Mouse (Mus musculus) right cerebral cortex, adult 2 months (tissue): ENCODE measurements at regions not wholly inside any gene's neighbourhood (a gene's known extent, or its start where the extent isn't known, plus 50 kb on each side); places are given as distances from the start of the nearest gene placed in this dataset.
A peak's percentile ranks its signal among the peaks of the same experiment; 100 is the strongest.
"Not testable (repeated sequence)": the region's sequence is repeated elsewhere in the genome, so short reads cannot be mapped to it uniquely, and the experiment has no call there.

ENCODE experiments used
- DNase-seq, 2 experiments: peaks; one replicate each; pipeline ENCODE4 v3.0.0; 2021 to 2022; ENCODE audit warnings: low spot score in 2 of 2

DNA sequence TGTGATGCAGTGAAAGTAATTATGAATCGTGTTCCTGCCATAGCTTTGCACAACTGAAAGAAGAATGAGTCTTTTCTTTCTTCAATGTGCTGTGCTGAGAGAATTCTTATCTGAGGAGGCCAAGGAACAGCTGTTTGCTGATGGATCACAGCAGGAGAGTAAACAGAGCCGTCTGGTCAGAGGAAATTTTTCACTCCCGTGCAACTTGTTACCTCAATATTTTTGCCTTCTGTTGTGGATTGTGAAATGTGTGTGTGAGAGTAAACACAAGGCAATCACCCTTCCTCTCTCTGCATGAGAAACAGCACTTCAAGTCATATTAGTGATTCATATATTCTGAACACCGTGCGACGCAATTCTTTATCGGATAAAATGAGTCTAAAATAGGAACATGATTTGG, 171.9 kb downstream of the Epm2a start:
- DNase-seq = no peak

DNA sequence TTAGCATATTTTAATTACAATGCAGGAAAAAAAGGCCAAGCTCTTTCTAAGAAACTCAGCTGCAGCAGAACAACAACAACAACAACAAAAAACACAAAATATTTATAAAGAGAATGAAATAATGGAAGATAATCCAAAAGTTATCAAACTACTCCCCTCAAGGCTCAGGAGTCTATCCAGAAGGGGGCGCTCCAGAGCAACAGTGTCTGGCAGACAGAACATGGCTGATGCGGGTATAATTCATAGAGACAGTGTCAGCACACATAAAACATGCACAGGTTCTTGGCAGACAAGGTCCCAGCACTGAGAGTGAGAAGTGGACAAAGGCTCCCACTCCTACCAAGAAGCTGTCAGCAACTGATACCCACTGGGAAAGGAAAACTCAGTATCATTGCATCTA, 173.9 kb downstream of the Epm2a start:
- no peak for DNase-seq

DNA sequence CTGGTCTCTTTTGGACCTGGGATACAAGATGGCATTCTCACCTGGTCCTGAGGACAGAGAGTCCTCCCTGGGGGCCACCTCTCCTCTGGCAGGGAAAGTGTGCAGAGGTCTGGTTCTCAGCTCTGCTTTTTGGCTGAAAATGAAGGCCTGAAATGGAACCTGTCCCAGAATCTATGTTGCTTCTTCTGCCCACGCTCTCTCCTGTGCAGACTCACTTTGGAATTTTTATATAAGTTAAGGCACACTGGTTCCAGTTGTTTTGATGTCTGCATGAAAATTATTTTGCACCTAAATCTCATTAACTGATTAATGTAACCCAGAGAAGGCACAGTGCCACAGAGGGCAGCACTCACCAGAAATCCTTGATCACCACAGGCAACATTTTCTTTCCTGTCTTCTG, 188.1 kb downstream of the Epm2a start:
- no peak for DNase-seq

DNA sequence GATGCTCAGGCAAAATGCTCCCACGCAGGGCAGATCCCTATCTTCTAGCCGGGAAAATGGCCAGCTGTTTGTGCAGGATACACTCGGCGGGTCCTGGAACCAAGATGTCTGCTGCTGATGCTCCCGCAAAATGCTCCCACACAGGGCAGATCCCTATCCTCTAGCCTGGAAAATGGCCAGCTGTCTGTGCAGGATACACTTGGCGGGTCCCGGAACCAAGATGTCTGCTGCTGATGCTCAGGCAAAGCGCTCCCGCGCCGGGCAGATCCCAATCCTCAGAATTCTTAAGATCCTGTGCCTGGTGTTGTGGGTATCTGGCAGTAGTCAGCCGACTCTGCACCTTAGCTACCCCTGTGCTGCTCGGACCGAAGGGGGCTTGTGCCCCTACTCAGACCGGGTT, 212.2 kb downstream of the Epm2a start:
- DNase-seq = not testable (repeated sequence)

DNA sequence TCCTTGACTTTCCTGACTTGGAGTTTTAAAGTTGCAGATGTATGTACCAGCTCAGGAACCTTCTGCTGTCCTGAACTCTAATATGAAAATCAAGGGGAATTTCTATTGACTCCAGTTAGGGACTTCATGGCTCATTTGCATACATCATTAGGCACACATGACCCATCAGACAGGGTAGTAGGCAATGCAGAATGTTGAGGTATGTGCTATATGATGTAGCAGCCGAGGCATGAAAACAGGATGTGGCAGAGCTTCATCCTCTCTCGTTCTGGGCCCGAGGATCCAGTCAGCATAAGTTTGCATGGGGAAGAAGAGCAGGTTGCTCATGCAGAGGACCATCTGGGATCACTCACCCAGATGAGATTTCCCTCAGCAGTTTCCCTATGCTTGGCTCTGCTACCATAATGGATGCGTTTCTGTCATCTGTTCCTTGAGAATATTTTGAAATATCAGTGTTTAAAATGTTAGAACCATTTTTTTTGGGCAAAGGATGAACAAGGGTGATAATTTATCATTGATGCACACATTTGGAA, 227.4 kb downstream of the Epm2a start:
- no peak for DNase-seq

DNA sequence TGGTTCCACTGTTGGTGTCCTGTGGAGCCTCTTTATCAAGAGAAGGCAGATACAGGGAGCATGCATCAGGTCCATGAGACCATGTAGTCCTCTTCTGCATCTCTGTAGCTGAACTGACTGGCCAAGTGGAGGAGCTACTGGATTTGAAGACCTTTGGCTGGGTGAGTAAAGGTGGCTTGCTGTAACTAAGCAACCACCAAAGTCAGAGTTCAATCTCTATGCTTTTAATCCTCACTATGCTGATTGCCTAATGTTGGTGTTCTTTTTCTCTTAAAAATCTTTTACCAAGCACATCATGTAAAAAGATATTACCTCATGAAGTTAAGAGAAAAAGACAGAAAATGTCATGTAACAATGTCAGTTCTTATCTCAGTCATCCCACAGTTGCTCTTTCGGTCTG, 265.2 kb downstream of the Epm2a start:
- no peak for DNase-seq

DNA sequence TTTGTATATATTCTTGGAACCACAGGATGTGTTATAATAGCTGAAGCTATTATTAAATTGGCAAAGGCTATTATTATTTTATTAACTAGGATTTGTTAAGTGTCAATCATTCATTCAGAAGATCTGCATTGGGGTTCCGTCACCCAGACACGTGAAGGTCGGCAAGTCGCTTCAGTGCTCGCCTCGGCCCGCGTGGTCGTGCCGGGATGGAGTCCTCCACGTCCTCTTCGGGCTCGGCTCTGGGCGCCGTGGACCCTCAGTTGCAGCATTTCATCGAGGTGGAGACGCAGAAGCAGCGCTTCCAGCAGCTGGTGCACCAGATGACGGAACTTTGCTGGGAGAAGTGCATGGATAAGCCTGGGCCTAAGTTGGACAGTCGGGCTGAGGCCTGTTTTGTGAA, 265.9 kb downstream of the Epm2a start:
- DNase-seq = not testable (repeated sequence)

DNA sequence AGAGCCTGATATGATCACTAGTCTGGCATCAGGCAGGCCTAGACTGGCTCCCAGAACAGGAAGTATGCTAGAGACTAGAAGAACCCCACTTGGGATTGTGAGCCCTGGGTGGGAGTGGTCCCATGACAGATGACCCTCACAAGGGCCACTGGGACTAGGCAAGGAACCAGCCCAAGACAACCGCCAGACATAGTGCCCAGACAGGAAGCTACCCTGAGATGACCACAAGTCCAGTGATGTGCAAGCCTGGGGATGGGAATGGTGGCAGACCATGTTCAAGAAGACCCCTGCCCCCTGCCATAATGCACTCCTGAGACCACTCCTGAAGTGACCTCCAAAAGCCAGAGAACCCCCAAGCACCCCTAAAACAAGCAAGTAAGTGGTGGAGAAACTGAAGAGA, 304.9 kb downstream of the Epm2a start:
- no peak for DNase-seq

DNA sequence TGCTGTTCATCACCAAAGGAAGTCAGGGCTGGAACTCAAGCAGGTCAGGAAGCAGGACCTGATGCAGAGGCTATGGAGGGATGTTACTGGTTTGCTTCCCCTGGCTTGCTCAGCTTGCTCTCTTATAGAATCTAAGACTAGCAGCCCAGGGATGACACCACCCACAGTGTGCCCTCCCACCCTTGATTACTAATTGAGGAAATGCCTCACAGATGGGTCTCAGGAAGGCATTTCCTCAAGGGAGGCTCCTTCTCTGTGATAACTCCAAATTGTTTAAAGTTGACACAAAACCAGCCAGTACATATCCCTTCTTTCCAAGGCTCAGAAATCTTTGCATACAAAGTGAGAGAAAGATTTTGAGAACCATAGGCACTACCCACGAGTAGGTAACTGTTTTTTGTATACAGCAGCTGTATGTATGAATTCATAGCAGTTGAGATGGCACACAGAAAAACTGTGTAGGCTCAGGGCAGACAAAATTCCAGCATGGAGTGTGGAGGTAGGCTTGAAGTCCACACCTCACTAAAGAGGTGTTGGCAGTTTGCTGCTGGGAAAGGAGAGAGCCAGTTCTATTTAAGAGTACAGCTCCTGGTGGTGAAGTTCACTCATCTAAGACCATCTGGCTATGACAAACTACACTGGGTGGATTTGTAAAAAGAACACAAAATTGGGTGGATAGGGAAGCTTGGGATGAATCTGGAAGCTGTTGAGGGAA, 317.0 kb downstream of the Epm2a start:
- peak; percentile 41 to 45 for DNase-seq

DNA sequence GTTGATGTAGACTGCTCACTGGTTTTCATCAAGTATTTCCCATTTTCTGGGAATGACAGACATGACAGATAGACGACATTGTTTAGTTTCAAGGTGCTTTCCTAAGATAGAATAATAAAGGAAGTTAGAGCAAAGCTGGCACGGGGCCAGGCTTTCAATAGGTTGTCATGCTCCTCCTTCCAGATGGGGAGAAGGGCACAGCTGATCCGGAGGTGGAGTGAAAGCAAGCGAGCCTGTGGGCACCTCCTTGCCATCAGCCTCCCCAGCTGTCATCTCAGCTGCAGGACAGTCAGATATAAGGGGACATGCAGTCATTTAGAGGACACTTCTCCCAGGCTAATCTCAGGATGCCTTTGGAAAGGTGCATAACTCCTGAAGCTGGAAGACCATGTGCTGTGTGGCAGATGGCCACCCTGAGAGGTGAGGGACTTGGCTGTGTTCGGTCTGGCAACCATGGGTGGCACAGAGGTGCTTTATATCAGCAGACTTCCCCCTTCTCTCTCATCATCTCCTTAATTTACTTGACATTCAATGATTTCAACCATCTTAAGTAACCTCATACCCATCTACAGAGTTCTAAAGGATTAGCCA, 318.6 kb downstream of the Epm2a start:
- DNase-seq = peak; percentile 49 to 57

DNA sequence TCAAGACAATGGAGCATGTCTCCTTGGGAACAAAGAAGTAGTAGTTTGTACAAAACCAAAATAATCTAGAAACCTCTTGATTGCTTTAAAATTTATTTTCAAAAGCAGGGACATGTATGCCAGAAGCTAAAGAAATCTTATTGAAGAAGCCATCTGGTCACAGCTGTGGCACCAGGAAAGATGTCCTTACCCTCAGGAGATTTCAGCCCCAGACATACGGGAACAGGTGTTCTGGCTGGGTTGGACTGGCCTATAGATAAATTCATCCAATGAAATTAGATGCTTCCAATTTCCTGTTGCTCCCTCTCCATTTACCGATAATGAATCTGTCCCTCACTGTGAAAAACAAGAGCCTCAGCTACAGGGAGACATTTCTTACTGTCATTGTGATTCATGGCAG, 366.5 kb downstream of the Epm2a start:
- DNase-seq = no peak

DNA sequence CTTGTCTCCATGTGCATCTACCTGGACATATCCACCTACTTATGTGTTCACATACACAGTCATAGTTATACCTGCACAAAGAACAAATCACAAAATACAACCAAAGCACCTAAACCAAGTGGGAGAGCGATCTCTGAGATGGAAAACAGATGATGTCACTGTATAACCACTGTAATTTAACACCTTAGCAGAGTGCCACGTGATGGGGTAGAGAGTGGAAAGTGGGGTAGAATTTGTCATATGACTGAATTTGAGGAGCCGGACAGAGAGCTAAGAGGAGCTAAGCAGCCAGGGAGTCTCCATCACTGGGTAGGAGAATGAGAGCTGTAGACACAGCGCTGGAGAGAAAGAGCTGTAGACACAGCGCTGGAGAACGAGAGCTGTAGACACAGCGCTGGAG, 381.6 kb downstream of the Epm2a start:
- DNase-seq = no peak

DNA sequence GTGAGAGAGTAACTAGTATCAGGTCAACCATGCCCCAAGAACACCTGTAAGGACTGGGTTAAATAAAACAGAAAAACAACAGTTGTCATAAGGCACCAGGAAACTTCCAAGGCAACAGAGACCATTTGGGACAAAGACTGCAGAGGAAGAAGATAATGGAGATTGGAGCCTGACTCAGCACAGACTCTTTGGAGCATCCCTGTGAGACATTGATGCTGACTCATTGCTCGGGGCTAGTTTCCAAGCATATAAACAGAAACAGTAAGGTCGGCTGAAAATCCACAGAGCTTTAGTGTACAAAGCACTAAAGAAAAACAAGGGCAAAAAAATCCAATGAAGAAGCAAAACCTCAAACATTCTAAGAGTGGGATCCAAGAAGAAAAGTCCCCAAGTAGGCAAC, 386.3 kb downstream of the Epm2a start:
- peak in 1 of 2 experiments; percentile 12 for DNase-seq

DNA sequence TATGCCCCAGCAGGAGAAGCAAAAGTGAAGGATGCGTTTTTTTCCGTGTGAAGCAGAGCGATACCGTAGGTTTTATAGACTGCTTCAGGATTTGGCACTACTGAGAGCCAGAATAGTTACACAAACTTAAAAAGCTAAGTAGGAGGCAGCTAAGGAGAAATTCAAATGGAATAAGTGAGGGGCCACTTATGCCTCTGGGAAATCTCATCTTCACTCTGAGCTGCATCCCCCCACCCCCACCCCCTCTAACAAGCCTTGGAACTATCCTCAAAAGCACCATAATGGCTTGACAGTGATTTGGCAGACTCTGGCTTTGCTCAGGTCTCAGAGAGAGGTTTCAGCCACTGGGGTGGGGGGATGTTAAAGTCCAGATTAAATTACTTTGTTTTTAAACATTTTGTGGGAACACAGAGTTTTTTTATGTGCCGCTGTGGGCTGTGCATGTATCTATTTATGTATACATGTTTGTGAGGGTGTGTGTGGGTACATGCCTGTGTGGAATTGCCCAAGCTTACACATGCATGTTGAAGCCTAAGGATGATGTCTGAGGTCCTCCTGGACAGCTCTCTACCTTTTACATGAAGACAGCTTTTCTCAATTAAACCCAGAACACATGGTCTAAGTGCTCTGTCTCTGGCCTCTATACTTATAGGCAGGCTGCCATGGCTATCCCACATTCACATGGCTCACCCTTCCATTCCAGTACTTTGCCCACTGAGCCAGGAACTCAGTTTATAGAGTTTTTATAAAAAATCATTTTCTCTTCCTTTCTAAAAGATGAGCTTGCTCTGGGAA, 396.6 kb downstream of the Epm2a start:
- no peak for DNase-seq

DNA sequence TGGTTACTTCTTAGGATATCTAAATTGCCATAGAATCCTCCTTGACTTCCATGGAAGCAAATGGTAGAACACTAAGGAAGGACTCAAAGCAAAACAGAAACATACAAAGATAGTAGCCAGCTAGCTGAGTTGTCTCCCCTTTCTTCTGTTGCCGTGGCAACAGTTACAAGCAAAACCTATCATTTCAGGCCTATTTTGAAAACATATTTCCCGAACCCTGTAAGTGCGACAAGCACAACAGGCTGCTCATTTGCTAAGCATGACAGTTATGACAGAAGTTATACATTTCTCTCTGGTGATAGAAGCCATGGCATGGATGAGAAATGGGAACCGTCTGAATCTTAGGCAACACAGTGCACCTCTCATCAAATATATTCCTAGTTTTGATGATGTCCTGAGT, 402.4 kb downstream of the Epm2a start:
- DNase-seq = no peak

DNA sequence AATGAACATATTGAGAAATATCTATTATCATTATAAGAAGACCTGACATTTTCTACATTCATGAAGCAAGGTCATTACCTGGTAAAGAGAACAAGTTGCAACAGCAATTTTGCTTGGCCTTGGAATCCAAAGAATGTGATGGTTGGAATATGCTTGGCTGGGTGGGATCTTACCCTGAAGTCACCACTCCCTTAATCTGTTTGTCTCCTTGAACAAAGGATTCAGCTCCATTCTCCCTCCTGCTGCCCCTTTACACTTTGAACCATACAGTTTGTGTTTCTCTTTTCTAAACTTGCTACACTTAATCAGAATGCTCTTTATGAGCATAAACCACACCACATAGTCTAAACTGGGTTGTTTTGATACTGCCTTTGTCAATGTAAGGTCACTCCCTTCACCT, 403.8 kb downstream of the Epm2a start:
- DNase-seq = no peak

DNA sequence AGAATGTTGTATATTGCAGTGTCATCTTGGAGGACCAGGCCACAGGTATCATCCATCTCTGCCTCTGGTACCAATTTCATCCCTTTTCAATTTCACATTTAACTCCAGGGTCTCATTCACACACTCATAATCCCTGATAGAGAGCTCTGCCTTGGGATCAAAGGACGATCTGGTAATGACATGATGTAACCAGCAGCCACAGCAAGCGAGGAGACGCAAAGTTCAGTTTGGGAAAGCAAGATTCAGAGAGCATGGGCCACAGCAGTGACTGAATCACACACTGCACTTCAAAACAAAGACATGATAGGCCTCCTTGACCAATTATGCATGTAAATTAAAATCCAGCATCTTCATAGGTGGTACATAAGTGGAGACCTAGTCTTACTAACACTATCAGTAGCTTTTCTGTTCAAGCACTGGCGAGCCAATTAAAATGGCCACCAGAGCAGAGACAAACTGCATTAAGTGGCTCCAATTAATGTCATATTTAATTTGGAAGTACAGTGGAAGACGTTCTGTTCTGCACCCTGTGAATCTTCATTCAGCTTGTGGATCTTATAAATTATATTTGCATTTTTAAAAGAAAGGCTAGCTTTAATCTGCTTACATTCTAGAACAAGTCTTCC, 412.0 kb downstream of the Epm2a start:
- DNase-seq = no peak

DNA sequence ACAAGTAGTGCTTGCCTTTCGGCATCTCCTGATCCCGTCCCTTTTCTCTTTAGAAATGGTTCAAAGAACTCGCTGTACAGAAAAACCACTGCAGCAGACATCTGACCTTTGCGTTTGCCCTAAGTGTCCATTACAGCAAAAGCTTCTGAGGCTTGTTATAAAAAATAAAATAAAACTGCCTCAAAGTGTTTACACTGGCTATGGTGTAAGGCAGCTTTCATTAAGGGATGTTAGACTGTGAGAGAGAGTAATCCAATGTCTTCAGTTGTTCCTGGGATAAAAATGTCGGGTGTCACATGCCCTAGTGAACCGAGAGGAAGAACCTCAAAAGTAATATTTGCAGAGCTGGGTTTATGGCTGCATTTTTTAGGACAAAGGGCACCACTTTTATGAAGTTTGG, 434.7 kb downstream of the Epm2a start:
- no peak for DNase-seq

DNA sequence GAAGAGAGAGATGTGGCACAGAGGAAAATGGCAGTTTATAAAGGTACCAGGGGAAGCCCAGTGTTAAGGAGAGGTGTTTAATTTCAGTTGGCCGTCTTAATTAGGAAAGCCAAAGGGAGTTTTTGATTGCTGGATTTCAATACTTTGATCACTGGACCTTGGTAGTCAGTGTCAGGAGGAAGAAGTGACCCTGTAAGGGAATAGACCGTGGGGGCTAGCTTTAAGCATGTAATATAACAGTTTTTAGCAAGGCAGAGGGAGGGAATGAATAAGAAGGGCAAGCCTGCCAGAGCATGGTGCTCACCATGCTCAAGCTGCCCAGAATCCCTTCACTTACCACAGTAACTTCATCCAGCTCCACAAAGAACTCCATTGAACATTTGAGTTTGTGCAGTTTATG, 437.1 kb downstream of the Epm2a start:
- no peak for DNase-seq

DNA sequence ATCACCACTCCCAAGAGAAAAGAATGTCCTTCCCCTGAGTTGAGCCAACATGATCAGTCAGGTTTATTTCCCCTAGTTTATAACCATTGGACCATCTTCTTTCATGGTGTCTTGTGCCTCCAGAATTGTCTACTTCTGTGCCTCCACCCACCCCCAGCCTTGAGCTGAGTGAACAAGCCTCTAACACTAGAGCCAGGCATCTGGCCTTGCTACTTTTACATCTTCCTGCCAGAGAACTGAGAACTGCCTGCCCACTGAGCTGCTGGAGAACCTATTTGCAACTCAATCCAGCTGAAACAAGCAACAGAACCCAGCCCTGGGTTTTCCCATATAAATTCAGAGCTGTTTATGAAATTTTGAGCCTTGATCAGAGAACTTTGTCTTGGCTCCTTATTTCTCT, 444.0 kb downstream of the Epm2a start:
- peak; percentile 13 to 25 for DNase-seq

DNA sequence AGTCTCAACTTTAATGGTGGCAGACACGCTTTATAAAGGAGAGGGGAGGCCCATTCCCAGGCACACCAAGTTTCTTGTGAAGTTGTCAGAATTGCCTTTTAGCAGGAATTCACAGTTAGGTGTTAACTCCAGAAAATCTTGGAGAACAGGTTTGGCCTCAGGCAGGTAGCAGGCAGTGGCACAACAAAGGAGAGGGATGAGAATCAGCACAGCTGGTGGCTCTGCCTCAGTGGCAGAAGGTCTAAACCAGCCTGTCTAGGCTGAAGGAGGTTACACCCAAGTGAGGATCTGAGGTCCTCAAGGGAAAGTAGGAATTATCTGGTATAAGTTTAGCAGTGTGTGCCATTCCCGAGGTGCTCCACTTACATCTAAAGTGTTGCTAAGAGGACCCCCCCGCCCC, 456.3 kb downstream of the Epm2a start:
- DNase-seq = no peak
